Mouse (Mus musculus) CD4-positive, CD25-positive, alpha-beta regulatory T cell, adult 4 months (primary cell): ENCODE results near the gene Kif24. TPM values are rescaled to one million over a fixed set of nuclear protein-coding genes. Genes with fewer than 3 reads are reported as not detected.

Source experiments
- ATAC-seq: one replicate; pipeline ENCODE4 v1.8.0; 2017
- polyA plus RNA-seq, 2 experiments: library from polyadenylated mRNA; unstranded; fragments of 100-300 nt; shearing (Covaris generic); gene quantifications; one replicate each; pipeline ENCODE4 v1.2.1; 2017

The Kif24 gene
- 1 to 10 TPM; 1.6 to 1.7 TPM for polyA plus RNA-seq

DNA sequence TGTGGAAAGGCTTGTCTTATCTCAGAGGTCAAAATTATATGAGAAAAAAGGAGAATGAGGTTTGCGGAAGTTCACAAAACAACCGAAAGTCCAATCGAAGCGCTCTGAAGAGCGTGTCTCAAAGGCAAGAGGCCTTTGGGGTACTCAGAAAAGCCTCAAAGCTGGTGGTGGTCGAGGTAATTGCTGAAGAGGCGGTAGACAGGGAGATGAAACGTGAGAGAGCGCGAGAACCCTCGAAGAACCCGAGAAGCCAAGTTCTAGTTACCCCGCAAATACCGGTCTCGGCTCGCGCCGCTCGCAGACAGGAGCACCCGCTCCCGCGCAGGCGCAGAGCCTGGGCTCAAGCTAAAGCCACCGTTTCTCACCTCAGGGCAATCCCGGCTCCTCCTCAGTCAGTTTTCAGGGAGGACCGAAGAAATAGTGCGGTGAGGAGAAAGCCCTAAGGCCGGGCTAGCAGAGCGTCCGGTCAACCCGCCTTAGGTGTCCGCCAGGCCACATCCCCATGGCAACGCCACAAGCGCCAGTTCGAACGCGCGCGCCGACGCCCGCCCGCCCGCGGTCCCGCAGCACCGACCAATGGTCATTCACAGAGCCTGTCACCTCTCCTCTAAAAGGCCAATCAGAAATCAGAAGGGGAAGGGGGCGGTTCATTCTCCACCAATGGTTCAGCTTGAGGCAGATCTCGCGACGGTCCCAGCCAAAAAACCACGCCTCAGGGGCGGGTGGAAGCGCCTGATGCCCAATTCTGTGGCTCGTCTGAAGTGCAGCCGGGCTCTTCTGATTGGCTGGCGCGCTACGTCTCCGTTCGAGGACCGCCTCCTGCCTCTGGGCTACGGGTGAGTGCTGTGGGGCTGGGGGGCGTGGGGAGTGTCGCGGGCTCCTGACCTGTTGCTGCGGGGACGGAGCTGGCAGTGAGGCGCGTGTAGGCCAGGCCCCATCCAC is at the start of gene Kif24, which contains the start of gene Nudt2:
Kif24 (minus strand) TSS at position 543 of the 942 bp plus-strand sequence.
Nudt2 (plus strand) TSS at position 807 of the 942 bp plus-strand sequence.
- ATAC-seq = peak; percentile 96

DNA sequence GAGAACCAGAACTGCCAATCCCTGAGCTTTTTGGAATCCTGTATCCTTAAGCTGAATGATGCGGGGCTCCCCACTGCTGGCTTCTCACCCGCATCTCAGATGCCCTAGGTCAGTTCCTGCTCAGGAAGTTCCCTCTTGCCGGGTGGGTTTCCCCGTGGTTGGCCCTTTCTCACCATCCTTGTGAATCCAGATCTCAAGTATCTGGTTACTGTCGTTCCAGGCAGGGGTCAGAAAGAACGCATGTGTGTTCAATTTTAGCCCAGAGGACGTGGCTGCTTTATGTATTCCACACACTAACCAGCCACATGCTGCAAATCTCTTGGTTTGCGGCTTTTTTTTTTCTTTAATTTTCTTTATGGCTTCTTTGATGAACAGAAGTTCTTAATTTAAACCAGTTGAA is 49.0 kb upstream of the Kif24 start:
- ATAC-seq = no peak

DNA sequence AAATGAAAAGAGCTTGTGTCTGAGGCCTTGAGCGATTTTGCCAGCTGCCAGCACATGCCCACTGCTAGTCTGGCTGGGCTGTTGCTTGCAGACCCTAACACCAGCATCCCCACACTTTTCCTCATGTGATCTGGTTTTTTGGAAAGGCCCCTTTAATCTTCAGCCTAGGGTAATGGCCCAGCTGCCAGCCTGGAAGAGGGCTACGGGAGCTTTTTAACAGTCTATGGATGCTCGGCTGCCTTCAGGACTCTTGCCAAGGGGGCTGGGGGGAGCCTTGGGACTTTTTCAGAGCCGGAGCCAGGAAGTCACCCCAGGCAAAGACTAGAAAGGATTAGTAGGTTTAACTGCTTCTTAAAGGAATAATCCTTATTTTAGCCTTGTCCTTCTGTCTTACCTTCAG is 48.6 kb upstream of the Kif24 start:
- no peak for ATAC-seq

DNA sequence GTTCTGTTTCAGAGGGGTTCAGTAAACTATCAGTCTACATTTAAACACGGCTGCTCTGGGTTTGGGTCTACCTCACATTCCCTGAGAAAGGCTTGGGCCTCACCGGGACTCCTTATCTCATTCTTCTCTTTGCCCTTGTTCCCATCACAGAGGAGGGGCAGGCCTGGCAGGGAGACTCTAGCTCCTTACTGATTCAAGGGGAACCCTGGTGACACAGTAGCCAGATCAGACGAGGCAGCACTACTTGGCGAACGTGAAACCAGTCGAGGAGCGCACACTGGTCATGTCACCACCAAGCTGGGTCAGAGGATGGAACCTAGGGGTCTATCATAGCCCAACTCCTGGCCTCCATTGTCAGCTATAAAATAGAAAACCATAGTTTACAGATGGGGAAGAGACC is 43.3 kb upstream of the Kif24 start:
- no peak for ATAC-seq

DNA sequence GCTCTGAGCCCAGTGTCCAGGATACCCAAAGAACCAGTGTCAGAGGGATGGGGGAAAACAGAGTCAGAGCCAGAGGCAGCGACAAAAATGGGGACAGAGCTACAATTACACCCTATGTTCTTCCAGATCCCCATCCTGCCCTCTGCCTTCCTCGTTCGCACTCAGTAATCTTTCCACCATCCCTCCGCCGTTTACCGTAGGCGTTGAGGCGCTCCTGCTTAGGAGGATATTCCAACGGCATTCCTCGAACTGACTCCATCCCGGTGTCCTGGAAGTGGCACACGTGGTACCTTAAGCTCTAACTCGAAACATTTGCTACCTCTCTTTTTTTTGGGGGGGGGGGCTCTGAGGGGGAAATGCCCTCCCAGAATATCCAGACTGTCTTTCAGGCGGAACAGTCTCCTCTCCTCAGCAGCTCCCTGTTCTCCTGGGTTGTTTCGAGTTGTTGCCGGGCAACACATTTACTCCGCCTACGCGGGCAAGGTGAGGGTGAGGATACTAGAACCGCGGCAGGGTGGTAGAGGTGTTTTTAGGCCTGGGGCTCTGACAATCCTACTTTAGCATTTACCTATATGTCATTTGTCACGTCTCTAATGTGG is 42.7 kb upstream of the Kif24 start:
- no peak for ATAC-seq

DNA sequence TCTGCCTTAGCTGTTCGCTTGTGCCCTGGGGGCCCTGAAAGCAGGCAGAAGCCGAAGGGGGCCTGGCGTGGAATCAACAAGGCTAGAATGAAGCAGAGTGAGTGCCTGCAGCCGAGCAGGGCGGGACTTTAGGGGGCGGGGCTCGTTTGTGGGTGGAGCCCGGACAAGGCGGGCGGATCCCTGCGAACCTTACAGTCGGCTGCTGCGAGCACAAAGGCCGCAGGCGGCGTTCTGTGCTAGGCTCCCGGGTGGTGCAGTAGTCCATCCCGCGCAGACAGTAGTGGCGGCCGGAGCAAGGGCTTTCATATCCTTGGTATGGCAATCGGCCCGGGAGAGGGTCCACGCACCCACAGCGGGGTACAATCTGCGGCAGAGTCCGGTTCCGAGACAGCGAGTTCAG is 42.2 kb upstream of the Kif24 start:
- ATAC-seq = peak; percentile 75

DNA sequence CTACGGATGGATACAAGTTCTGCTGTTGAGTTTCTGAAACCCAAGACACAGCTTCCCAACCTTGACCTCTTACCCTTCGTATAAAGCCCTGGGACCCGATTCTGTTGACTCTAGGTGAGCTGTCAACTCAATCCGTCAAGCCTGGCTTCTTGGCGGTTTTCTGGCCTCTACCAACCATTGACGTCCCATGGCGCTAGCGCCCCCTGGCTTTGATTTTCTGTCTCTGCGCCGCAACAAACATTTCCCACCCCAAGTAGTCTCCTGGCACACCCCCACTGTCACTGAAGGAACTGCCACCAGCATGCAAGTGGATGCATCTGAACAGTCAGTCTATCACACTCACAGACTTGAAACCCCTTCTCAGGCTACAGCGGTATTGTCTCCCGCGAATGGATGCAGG is 41.5 kb upstream of the Kif24 start:
- no peak for ATAC-seq

DNA sequence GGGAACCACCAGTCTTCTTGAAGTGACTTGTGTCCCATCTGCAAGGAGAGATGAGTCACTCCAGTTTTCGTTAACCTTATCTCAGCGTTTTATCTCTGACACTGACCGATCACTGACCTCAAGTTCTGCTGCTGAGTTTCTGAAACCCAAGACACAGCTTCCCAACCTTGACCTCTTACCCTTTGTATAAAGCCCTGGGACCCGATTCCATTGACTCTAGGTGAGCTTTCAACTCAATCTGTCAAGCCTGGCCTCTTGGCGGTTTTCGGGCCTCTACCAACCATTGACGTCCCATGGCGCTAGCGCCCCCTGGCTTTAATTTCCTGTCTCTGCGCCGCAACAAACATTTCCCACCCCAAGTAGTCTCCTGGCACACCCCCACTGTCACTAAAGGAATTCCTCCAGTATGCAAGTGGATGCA is 40.5 kb upstream of the Kif24 start:
- ATAC-seq = no peak

DNA sequence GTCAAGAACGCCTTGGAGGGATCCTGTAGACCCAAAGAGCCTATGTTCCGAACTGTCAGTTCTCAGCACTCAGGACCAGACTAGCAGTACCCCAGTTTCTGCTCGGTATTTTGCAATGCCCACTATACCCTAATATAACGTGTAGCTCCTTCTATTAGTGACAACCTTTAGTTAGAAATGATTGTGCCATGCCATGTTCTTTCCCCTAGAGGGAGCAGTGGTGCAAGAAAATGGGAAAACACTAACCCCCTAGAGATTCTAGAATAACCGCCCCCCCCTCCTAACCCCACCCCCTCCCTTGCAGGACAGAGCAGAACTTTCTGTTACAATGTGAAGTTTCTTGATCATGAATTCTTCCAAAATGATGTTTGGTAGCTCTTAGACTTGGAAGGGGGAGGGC is 39.6 kb upstream of the Kif24 start:
- ATAC-seq = no peak

DNA sequence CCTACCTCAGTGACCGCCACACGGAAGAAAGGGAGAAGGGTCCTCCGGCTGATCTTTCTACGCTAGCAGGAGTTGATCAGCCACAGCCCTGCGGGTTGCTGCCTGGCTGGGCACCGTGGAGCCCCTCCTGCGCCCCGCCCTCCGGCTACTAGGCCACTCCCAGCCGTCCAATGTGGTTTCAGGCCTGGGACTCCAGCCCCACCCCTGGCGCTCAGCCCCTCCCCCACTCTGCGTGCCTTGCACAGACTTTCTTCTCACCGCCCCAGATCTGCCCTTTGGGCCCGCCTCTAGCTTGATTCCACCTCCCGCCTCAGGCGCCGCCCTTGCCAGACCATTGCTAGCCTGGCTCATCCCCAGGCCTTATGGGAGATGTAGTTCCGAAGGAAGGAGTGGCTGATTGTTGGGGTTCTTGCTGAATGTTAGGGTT is 38.3 kb upstream of the Kif24 start, which contains the start of gene AI464131:
AI464131 (minus strand) TSS at position 91 of the 427 bp plus-strand sequence.
- peak; percentile 59 for ATAC-seq

DNA sequence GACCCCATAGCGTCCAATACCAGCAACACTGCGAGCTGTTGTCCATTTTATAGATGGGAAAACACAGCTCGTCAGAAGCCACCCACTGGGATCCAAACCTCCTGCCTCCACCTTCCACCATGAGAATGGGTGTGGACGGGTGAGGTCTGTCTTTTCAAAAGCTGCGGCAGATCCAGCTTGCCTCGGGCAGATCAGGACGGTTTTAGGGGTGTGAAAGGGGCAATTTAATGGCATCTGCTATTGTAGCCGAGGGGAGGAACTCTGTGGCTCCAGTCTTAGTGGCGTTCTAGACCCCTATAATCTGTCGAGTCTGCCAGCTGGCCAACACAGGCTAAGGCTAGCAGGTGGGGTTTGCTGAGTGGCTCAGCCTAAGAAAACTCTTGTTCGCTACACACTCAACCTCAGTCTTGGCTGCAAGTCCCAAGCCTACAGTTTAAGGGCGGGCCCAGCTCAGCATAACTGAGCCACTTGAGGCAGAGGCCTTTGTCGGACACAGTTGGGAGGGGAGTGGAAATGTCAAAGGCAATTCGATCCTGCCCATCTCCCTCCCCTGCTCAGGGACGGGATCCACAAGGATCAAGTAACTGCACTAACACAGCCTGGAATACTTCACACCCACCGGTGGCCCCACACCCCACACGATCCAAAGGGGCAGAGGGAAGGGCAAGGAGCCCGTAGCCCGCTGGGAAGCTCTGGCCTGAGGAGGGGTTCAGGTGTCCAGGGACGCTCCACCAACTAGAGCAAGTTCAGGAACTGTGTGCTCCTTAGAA is 37.7 kb upstream of the Kif24 start:
- ATAC-seq = no peak

DNA sequence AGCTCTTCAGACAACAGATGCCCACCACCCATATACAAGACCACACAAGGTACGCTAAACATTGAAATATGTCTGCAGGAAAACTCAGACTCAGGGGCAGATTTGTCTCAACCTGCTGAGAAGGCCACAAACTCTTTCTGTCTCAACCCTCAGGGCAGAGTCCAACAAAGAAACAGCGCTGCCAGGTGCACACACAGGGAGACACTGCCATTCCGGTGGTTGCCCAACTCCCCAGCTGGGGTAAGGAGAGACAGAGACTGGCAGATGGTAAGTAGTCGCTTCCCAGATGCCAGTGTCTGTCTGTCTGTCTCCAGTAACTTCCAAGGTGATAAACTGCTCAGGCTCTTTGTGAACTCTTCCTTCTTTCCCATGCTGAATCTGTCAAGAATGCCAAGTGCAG is 36.1 kb upstream of the Kif24 start:
- no peak for ATAC-seq

DNA sequence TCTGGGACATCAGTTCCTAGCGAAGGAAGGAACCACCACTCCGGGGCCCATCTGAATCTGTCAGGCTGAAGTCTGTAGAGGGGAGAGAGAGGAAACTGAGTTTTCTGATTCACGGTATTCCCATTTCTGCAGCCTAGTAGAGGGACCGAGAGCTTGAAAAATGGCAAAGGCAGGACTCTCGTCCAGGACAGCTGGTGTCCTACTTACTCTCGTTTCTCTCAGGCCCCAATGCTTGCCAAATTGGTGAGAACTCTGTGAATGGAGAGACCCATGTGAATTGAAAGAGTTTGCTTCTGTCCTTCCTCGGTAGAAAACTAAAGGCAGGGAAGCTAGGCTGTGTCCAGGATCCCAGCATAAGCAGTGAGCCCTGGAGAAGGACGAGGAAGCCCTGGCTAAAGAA is 34.9 kb upstream of the Kif24 start:
- no peak for ATAC-seq

DNA sequence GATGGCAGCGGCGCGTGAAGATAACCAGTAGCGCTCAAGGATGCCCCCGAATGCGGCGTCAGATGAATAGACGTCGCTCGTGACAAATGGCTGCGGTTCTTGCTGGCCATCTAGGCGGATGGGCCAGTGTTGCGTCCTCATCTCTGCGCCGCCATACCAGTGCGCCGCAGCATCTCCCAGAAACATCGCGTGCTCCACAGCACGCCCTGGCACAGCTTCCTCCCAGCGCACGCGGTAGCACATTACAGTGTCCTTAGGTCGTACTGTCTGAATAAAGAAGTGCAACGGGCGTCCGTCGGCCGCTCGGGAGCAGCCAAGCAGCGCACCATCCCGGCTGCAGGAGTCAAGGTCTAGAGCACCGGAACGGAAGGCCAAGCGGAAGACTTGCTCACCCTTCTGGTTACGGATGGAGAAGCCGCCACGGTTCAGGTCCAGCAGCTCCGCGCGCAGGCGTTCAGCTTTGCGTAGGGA is 34.3 kb upstream of the Kif24 start:
- ATAC-seq = no peak

DNA sequence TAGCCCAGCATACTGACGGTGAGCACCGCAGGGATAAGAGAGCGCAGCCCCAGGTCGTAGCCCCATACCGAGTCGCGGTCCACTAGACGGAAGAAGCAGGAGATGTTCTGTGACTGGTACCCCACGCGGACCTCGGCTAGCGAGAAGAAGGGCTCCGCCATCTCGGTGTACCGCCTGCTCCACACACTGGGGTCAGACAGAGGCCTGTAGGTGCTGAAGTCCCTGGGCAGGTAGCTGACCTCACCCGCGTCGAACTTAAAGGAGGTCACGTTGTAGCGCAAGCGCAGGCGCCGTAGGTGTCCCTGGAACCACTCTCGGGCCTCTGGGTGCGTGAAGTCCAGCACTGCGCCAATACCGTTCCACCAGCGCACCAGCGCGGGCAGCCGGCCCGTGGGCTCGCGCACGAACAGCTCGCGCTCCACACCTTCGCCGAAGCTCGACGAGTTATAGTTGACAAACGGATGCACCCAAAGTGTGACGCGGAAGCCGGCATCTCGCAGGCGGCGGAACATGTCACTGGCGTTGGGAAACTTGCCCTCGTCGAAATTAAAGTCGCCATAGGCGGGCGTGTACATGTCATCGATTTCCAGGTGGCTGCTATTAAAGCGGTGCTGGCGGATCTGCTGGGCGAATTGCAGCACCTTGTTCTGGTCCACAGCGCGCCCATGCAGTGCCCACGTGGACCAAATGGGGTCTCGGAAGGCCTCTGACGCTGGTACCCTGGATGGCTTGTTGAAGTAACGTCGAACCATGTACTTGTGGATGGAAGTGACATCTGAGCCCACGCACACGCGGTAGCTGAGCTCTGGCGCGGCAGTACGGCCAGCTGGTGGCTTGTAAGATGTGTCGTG is 33.5 kb upstream of the Kif24 start:
- no peak for ATAC-seq

DNA sequence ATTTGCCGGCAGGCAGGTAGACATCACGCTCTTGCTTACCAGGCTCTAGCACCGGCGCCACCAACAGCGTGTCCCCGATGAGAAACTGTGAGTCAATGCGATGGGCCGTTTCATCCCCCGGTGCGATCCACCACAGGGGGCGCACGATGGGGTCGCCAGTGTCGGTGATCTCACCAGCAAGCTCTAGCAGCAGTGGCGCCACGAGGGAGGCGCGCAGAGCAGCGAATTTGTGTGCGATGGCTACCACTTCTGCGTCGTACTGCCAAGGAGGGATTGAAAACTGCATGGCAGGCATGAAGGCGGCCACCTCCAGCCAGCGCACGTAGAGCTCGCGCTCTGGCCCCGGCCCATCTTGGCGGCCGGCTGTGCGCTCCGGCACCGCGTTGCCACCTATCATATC is 32.9 kb upstream of the Kif24 start:
- ATAC-seq = no peak

DNA sequence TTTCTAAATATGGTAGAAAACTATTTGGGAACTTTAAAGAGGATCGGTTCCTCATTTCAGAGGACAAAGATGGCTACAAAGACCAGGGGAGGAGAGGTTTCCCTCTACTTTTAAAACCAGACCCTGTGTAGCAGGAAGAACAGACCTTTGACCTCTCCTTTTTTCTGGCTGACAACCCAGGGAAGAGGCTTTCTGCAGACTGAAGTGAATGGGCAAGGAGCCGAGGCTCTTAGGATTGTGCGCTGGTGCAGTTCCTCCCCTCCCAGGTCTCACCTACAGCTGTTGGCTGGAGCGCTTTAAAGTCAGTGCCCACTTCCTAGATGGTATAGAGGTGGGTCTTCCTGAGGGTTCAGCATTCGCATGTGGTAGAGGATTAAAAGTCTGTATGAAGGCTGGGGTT is 32.4 kb upstream of the Kif24 start:
- ATAC-seq = no peak

DNA sequence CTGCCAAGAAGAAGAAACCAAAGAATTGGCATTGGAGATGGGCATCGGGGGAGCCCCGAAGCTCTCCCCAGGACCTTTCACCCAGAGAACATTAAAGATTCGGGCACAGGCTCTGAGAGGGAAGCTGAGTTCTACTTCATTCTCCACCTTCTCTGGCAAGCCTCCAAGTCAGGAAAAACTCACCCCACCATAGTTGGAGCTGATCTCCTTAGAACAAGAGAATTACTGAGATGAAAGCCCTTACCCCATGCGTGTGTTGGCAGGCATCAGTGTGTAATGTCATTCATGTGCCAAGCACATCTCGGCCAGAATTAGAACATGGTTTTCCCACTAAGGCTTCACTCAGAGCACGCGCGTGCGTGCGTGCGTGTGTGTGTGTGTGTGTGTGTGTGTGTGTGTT is 31.2 kb upstream of the Kif24 start:
- ATAC-seq = no peak

DNA sequence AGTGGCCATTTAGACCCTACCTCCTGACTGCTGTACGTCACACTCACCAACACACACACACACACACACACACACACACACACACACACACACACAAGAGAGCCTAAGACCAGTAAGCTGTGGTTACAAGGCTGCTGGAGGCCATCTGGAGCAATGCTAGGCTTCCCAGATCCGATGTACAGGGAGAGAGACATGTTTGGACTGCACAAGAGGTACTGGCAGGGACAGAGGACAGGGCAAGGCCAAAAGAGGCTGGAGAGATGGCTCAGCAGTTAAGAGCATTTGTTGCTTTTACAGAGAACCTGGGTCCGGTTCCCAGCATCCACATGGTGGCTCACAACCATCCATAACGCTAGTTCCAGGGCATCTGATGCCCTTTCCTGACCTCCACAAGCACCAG is 30.4 kb upstream of the Kif24 start:
- ATAC-seq = no peak

DNA sequence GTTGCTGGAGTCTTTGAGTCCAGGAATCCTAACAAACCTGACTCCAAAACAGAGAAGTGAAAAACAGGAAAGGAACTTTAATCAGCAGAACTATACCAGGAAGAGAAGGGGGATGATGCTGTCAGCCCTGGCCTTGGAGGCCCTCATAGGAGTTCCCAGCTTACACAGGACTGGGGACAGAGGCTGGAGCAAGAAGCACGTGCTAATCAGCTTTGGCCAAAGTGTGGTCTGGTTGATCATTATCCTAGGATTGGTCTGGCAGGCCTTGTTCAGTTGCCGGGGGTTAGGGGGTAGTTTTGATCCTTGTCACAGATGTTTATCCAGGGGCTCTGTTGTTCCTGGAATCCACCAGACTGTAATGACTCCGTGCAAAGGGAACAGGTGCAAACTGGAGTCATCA is 29.7 kb upstream of the Kif24 start:
- ATAC-seq = no peak

DNA sequence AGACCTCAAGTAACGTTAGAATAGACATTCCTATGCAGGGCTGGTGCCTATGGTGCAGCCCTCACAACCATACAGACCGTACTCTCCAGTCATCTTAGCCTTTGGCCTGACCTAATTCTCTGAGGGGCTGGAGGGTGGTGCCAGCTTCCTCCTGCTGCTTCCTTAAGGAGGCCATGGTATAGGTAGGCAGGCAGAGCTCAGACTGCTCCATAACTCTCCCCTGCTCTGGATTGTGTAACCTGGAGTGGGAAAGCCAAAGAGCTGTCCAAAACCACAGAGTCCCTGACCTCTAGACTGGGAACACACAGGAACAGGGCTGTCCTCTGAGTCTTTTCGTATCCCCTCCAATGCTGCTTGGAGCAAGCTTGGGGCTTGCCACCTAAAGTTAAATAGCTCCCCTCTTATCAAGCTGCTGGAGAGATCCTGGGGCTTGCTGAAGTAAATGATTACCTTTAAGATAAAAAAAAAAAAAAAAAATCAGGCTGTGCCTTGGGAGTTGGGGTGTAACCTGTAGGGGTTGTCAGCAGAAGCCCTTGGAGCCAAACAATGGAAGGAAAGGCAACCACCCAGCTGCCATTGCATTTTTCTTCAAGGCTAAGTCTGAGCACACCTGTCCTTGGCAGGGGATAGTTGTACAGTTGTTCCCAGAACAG is 28.9 kb upstream of the Kif24 start:
- ATAC-seq = no peak

DNA sequence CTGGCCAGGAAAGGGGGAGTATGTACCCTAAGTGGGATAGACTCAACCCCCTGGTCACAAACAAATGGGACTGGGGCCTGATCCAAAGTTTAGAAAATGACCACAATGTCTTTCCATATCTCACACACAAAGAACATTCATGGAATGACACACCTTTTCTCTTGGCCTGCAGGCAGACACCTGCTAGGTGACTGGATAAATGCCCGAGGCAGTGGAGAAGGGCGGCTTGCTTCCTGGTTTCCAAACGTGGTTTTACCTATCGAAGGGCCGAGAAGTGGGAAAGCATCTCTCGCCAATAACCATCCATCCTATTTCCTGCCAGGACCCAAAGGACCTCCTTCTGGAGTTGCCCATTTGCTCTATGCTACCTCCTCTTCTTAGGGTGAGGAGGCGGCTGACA is 28.3 kb upstream of the Kif24 start:
- ATAC-seq = no peak
